Mouse (Mus musculus): ENCODE measurements around the gene Gal3st4.

The Gal3st4 gene

DNA sequence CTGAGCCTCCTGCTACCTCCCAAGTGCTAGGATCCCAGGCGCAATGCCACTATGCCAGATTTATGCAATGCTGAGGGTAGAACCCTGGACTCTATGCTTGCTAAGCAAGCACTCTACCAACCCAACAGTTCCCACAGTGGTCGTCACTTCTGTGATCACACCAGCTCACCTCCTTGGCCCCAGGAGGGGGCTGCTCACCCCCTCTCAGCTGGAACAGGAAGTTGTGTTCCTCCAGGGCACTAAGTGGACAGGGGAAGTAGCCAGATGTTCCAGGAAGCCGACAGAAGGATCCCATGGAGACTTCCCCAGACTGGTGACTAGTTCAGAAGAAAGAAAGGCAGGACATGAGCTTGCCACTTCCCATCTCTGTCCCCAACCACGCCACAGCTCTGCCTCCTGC is 10.6 kb downstream of the Gal3st4 start:
- DNase-seq (ENCODE audit: low read depth, low spot score), result no peak

- DNase-seq (ENCODE audit: low read depth, low spot score), result no peak
Observed at GRCm38 (mm10) chr5:138260834-138261233, 11.8 kb downstream of the Gal3st4 start.

DNA sequence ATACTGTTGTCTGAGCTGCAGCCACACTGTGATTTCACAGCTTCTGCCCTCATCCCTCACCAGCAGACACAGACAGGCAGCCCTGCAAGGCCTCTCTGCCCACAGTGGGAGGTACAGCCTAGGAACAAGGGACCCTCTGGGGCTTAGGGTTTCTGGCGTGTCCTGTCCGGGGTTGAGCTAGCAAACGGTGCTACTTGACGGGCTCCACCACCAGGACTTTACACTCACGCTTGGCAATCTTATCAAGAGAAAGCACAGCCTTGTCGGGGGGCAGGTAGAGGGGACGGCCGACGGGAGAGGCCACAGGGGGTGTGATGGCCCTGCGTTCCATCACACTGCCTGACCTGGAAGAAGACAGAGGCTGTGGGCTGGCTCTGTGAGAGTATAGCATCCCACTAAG is 12.6 kb downstream of the Gal3st4 start:
- no peak for DNase-seq (ENCODE audit: low read depth, low spot score)

DNA sequence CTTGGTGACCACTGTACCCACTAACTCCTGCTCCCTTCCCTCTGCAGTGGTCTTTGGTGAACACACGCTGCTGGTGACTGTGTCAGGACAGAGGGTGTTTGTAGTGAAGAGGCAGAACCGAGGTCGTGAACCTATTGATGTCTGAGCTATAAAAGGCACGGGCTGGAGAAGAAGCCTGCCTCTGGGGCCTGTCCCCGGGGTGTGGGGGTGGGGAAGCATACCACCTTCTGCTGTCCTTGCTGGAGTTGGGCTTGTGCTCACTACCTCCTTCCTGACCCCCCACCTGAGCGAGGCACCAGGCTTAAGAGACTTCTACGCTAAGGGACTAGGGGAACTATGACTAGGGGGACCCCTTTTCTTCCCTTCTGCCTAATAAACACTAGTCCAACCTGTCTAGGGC is 13.6 kb downstream of the Gal3st4 start:
- no peak for DNase-seq (ENCODE audit: low read depth, low spot score)

DNA sequence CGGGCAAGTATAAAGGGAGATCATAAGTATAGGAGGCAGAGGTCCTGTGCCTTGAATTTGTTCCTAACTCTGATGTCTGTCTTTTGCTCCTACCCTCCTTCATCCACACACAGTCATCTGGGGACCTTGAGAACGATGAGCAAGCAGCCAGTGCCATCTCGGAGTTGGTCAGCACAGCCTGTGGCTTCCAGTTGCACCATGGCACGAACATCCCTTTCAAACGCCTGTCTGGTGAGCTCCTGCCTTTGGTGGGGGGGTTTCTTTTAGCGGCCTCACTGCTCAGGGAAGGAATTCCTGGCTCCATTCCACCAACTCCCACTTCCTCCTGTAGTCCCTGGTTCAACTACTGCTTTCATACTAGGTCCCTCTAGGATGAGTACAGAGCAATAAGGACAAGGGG is 14.1 kb downstream of the Gal3st4 start:
- DNase-seq (ENCODE audit: low read depth, low spot score), result no peak

DNA sequence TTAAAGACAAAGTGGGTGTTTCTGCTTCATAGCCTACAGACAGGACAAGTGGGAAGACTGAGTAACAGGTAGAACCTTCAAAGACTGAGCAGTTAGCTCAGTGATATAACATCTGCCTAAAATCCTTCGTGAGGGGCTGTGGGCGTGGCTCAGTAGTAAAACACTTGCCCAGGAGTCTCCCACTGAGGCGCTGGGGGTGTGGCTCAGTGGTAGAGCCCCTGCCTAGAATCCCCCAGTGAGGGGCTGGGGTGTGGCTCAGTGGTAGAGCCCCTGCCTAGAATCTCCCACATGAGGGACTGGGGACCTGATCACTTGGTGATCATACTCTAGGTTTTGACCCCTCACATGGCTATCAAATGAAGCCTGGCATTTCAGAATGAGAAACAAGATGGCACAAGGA is 14.6 kb downstream of the Gal3st4 start:
- DNase-seq (ENCODE audit: low read depth, low spot score), result no peak

DNA sequence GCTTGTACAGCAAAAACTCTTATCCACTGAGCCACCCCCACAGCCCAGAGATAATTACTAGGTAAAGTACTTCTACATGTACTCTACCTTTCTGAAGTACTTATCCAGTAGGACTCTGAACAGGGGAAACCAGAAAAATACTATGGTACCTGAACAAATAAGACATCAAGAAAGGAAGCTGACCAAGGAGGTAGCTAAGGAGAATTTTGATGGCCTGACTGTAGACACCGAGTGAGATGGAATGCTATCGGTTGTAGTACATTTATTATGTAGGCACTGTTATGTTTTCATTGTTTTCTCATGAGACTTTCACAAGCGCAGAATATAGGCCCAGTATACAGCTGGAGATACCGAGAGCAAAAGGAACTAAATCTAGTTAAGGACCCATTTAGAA is 15.1 kb downstream of the Gal3st4 start:
- DNase-seq (ENCODE audit: low read depth, low spot score), result no peak

DNA sequence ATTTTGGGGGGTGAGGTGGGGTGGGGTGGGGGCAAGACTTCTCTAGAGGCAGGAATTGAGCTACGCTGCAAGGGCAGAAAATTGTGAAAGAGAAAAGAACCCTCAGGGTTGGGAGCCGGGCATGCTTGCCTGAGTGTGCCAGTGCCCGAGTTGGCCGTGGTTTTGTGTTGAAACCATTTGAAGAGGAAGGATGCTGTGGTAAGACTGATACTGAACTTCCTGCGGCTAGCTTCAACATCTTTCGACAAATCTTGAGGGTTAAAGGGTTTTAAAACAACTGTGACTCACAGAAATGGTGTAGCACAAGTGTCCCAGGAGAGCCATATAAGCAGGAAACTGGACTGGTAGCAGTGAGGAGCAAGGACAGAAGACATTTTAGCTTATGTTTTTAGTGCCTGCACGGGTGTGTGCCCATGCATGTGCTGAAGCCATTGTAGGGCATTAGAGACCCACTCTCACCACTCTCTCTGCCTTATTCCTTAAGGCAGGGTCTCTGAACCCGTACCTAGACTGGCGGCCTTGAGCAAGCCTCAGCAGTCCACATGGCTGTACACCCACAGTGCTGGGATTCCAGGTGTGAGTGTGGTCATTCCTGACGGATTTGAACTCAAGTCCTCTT is 15.6 kb downstream of the Gal3st4 start:
- no peak for DNase-seq (ENCODE audit: low read depth, low spot score)

DNA sequence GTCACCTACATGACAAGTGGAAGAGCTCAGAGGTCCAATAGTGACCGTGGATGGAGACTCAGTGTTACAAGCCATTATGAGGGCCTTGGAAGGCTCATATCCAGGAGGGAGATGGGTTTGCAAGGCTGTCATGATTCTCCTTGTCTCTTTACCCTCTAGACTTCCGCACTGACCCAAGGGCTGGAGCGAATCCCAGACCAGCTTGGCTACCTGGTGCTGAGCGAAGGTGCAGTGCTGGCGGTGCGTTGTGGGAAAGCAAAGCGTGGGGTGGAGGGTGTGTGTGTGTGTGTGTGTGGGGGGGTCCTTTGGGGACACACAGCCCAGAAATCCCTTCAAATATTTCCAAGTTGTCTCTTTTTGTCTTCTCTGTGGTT is 16.6 kb downstream of the Gal3st4 start:
- DNase-seq (ENCODE audit: low read depth, low spot score), result no peak

- DNase-seq (ENCODE audit: low read depth, low spot score), result peak; percentile 96
Observed at GRCm38 (mm10) chr5:138255353-138256093, 17.1 kb downstream of the Gal3st4 start, which contains the start of gene Lamtor4. TSS of gene Lamtor4 (plus strand) at chr5:138255482.

DNA sequence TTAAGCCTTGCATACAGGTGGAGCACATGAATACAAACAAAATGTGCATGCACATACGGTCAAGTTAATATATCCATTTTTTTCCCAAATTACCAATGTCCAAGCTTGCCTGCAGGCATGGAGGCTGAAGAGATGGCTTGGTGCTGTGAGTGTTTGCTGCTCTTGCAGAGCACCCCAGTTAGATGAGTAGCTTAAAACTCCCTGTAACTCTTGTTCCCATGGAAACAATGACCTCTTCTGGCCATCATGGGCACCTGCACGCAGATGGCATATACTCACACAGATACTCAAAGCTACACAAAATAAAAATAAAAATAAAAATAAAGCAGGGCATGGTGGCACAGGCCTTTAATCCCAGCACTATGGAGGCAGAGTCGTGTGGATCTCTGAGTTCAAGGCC is 19.6 kb downstream of the Gal3st4 start:
- DNase-seq (ENCODE audit: low read depth, low spot score), result no peak

DNA sequence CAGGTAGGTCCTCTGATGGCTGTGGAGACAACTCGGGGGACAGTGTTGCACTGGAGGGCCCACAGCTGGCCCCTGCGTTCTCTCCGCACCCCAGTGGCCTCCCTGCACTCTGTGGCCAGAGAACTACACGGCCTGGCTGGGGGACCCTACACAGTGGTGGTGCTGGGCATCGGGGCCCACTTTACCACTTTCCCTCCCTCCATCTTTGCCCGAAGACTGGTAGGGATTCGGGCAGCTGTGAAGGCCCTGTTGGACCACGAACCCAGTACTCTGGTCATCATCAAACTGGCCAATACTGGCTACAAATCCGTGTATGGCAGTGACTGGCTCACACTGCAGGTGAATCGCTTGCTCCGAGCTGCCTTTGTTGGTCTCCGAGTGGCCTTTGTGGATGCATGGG is 21.5 kb downstream of the Gal3st4 start:
- no peak for DNase-seq (ENCODE audit: low read depth, low spot score)

- DNase-seq (ENCODE audit: low read depth, low spot score), result no peak
Observed at GRCm38 (mm10) chr5:138241511-138241910, 31.1 kb downstream of the Gal3st4 start.

GRCm38 (mm10) chr5:138234224-138234623 is 38.4 kb downstream of the Gal3st4 start:
- no peak for DNase-seq (ENCODE audit: low read depth, low spot score)

GRCm38 (mm10) chr5:138233778-138234177 is 38.9 kb downstream of the Gal3st4 start:
- DNase-seq (ENCODE audit: low read depth, low spot score), result no peak

DNA sequence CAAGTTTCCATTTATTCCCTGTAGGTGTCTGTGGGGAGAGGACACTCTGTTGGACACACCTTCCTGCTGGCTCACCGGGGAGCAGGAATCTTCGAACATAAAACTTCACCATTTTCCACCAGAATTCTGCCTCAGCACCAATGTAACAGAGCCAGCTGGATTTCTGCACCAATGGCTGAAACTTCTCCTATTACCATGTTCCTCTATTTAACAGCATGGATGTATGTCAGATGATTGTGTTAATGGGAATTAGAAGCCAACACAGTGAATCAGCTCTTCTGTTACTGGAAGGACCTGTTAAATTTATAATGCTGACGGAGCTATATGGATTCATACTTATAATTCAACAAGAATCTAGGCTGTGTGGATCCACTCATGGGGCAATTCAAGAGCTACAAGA is 43.1 kb downstream of the Gal3st4 start:
- DNase-seq (ENCODE audit: low read depth, low spot score), result no peak

DNA sequence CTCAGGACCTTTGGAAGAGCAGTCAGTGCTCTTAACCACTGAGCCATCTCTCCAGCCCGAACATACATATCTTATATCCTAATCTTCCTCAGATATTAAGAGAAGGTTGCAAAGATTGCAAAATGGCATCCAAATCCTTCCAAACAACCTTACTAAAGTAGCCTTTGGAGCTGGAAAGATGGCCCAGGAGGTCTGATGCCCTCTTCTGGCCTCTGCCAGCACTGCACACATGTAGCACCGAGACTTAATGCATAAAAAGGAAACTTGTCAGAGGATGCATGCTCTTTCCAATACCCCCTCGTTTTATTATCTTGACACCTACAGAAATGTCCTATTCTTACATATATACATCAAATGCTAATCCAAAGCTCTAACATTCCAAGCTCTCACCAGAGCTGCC is 44.6 kb downstream of the Gal3st4 start:
- DNase-seq (ENCODE audit: low read depth, low spot score), result no peak

DNA sequence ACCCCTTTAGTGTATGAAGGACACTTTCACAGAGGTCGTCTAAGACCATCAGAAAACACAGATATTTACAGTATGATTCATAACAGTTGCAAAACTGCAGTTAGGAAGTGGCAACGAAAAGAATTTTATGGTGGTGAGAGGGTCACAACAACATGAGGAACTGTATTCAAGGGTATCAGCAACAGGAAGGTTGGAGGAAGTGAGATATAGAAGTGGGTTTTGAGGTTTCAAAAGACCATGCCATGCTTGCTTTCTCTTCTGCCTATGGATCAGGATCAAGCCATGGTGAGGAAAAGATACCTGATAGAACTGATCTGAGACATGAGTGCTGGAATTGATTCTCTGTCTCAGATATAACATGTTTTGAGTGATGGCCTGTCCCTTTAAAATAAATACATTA is 45.3 kb downstream of the Gal3st4 start:
- peak; percentile 9 for DNase-seq (ENCODE audit: low read depth, low spot score)

GRCm38 (mm10) chr5:138226491-138226890 is 46.1 kb downstream of the Gal3st4 start:
- no peak for DNase-seq (ENCODE audit: low read depth, low spot score)

DNA sequence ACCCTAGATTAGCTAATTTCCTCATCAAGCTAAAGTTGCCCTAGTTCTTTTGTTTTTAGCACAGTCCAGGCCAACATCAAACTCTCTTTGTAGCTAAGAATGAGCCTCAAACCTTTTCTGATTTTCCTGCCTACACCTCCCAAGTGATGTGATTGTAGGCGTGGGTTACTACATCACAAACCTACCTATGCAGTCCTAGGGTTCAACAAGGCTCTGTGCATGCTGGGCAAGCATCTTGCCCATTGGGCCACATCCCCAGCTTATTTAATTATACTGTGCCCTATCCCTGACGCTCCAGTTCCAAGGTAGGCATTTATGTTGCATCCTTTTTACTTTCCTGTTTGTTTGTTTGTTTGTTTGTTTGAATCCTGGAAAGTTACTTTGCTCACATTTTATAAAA is 46.9 kb downstream of the Gal3st4 start, which contains the start of gene Nxpe5:
Nxpe5 (plus strand) TSS at position 199 of the 400 bp plus-strand sequence.
- no peak for DNase-seq (ENCODE audit: low read depth, low spot score)

- no peak for DNase-seq (ENCODE audit: low read depth, low spot score)
Observed at GRCm38 (mm10) chr5:138223287-138223686, 49.4 kb downstream of the Gal3st4 start.

GRCm38 (mm10) chr5:138222111-138222510 is 50.5 kb downstream of the Gal3st4 start:
- peak; percentile 24 for DNase-seq (ENCODE audit: low read depth, low spot score)

DNA sequence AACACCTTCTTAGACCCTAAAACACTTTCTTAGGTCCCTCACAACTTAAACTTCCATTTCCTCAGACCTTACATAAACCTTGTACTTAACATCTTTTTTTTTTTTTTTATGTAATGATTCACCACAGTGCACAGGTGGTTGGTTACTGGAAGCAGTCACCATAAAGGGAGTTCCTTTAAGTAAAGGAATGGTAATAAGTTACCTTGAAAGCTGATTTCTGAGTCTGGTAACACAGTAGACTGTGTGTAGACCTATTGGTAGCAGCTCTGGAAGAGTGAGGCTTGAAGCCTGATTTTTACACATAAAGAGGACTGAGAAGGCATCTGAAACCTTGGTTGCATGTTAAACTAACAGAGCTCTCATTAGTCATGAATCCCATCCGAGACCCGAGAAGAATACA is 52.8 kb downstream of the Gal3st4 start:
- no peak for DNase-seq (ENCODE audit: low read depth, low spot score)
